Mouse (Mus musculus) bone marrow macrophage, adult 2 months (primary cell): ENCODE results near the gene Ripor1.

ENCODE experiments used
- CTCF ChIP-seq: IDR thresholded peaks from 2 replicates; pipeline ENCODE4 v1.5.1; 2012; ENCODE audit warnings: low read depth, mild to moderate bottlenecking, low read length, moderate library complexity
- POLR2A ChIP-seq: IDR thresholded peaks from 2 replicates; pipeline ENCODE4 v1.6.1; 2012; ENCODE audit warnings: mild to moderate bottlenecking, low read depth, low read length, borderline replicate concordance

DNA sequence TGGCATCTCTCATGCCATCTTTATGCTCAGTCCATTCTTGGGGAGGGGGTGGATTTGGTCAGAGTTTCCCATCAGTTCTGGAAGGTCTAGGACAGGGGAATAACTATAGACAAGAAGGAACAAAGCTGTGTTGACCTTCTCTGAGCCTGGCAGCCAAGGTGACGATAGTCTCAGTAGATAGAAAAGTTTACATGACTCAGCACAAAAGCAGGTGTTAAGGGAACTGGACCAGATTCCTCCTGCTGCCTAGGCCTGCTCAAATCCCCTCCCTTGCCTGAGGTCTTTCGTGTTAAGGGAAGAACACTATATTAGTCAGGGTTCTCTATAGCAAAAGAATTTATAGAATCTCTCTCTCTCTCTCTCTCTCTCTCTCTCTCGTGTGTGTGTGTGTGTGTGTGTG is 25.3 kb upstream of the Ripor1 start:
- TF ChIP-seq CTCF (no peak), POLR2A (no peak)
